Mouse (Mus musculus) skeletal muscle tissue, postnatal 0 days (tissue): Measurements from ENCODE around the gene Spata21. TPM values are rescaled to one million over a fixed set of nuclear protein-coding genes. Genes with fewer than 3 reads are reported as not detected.

Experiments used
- polyA plus RNA-seq: library from polyadenylated mRNA; unstranded; fragments of >200 nt; fragmentation: Nextera tagmentation; extraction: Ambion mirVana; gene quantifications from 2 replicates; pipeline ENCODE4 v1.2.1, GENCODE M21; 2015

Gene Spata21
- polyA plus RNA-seq: 0.37 and 0.40 TPM in 2 replicates

DNA sequence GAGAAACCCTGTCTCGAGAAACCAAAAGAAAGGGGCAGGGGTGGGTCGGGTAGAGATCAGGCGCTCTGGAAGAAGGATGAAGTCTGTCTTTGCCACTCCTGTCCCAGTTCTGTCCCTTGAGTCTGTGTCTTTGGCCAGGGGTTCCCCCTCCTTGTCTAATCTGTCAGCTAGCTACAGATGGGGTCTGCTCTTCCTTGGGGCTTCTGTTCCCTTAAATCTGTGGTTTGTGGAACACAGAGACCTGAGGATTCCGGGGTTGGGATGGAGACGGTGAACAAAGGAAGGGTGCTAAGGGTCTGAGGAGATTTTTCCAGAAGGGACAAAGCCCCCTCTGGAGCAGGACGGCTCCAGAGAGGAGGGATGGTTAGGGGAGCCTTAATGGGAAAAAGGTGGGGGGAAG is at the start of gene Spata21:
Spata21 (plus strand) TSS at position 301 of the 400 bp plus-strand sequence.

GRCm38 (mm10) chr4:141060426-141061301 is 27.5 kb upstream of the Spata21 start, which contains the start of gene Crocc:
Gene Crocc (minus strand): TSS chr4:141060550.

DNA sequence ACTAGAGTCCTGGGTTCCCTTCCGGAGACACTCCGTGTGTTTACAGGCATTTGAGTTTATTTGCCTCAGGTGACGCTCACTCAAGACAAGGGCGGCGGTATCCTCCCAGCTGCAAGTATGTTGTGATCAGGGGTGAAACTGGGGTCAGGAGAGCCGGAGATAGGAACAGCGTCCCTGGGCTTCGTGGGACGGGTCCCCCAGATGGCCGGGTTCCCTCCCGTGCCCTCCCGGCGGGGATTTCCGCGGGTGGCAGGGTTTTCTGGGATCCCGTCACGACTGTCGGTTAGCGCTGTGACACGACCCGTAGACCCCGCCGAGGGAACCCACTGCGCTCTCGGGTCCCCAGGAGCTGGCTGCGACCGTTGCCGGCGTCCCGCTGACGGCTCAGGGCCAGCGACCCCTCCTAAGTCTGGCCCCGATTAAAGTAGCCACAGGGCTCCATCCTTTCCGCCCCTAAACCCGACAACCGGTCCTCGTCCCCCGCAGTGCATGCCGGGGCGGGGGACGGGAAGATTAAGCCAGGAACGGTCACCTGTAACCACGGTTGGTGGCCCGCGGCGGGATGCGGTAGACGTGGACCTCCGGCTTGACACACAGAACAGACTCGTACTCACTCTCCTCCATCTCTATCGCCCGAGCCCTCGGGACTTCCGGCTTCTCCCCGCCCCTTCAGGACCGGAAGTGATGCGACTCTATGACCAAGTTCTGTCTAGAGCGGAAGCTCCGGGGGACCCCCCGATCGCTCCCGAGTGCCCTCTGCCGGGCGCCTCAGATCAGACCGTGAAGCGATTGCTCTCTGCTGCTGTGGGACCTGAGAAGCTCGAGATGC is 10.2 kb upstream of the Spata21 start, which contains the start of gene Necap2:
Necap2 (minus strand) TSS at position 677 of the 829 bp plus-strand sequence.

DNA sequence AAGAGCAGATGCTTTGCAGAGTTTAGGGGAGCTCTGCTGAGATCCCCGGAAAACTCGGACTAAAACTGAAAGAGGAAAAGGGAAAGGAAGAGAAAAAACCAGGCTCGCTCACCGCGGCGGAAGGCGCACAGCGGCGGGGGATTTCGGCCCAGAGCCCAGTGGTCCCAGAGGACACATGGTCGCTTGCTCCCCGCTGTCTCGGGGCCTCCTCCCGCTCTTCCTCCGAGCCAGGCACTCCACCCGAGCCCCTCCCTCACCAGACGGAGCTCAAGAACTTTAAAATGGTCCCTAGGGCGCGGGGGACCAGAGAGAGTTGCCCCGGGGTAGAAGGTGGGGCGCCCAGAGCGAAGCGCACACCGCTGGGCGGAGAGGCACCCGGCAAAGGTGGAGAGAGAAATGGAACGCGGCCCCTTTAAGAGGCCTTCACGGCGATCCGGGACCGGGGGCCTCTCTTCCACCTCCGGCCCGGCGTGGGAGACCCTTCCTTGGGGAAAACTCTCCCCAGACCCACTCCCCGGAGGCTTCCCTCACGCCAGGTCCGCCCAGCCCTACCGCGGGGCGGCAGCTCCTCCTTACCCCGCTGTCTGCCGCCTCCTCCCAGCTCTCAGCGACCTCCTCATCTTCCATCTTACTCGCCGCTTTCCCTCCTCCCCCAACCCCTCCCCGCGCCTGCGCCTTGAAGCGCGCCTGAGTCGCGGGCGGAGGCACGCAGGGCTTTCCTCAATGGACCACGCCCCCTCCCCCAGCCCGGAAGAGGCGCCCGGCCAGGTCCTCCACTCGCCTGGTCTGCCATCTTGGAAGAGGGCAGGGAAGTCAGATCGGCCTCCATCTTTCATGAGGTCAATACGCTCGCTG is 51.2 kb downstream of the Spata21 start, which contains the start of gene Szrd1:
Szrd1 (minus strand) TSS at position 660 of the 855 bp plus-strand sequence.

GRCm38 (mm10) chr4:141147112-141148008 is 59.2 kb downstream of the Spata21 start, which contains the start of gene Fbxo42:
Gene Fbxo42 (plus strand): TSS chr4:141147913.

Other genes with a start within 250 kb of the Spata21 start
- gene Padi1, start 242.6 kb upstream of the Spata21 start, polyA plus RNA-seq: 0.05 TPM in 2 replicates
- 55.7 and 69.2 TPM in 2 replicates for gene Padi2, start 182.0 kb upstream of the Spata21 start, polyA plus RNA-seq
- 785 and 842 TPM in 2 replicates for gene Sdhb, start 127.1 kb upstream of the Spata21 start, polyA plus RNA-seq
- 18.1 and 19.8 TPM in 2 replicates for gene Atp13a2, start 101.5 kb upstream of the Spata21 start, polyA plus RNA-seq
- gene Mfap2, start 77.9 kb upstream of the Spata21 start, polyA plus RNA-seq: 295 and 341 TPM in 2 replicates
- 0.99 and 1.7 TPM in 2 replicates for gene Crocc, start 27.8 kb upstream of the Spata21 start, polyA plus RNA-seq
- gene Necap2, start 10.0 kb upstream of the Spata21 start, polyA plus RNA-seq: 38.3 and 50.7 TPM in 2 replicates
- gene Szrd1, start 51.4 kb downstream of the Spata21 start, polyA plus RNA-seq: 28.3 and 29.0 TPM in 2 replicates
- gene Fbxo42, start 59.6 kb downstream of the Spata21 start, polyA plus RNA-seq: 7.7 and 8.1 TPM in 2 replicates
- gene Rsg1, start 125.6 kb downstream of the Spata21 start, polyA plus RNA-seq: 1.0 and 1.2 TPM in 2 replicates
- 0.81 and 1.7 TPM in 2 replicates for gene Arhgef19, start 151.2 kb downstream of the Spata21 start, polyA plus RNA-seq
- gene Epha2, start 212.9 kb downstream of the Spata21 start, polyA plus RNA-seq: 0.54 and 0.99 TPM in 2 replicates